24 mouse cellular contexts compared by ENCODE assay signal in the genomic region with DNA sequence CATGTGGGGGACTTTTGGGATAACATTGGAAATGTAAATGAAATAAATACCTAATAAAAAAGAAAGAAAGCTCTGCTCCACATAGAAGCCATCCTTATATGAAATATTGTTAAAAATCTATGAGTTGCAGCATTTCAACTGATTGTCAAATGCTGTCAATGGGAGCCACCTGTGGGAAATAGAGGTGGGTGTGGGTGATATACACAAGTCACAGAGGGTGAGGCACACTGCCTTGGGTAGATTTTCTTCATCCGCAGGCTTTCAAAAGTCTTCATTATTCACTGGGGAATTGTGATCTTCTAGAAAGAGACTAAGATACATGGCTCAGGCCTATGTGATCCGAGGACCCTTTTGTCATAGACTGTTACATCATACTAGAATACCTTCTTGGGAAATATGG.
DNase-seq lines count a peak whose midpoint lies in the region; ATAC-seq and TF ChIP-seq lines count a peak whose summit lies in the region.
"Had no signal": no experiment of that assay in that cellular context is flagged by ENCODE, and none has a peak within 500 bp of the region (broad histone marks: within the 10 kb centered on the region; RNA-seq: fewer than 3 reads in every experiment).

No protein-coding gene starts in this region.

- no peak for TF ChIP-seq CTCF in thymus, adult 2 months (IDR thresholded peaks at IDR 0.05; ENCODE audit: borderline replicate concordance, control insufficient read depth, extremely low read depth, insufficient read depth, low read length, poor library complexity)

- H3K4me3 ChIP-seq in thymus, adult 2 months (ENCODE audit: control insufficient read depth, insufficient read depth, low read length) = no peak overlapping the region
- H3K4me3 ChIP-seq in hindbrain, embryonic 13.5 days = no peak overlapping the region
- H3K4me3 ChIP-seq: embryonic facial prominence, embryonic 10.5 days; embryonic facial prominence, embryonic 12.5 days; forebrain, embryonic 13.5 days; forebrain, embryonic 15.5 days had no signal

- 0 out of 2 replicates have a peak, but pooled peaks cover 4% of the 10 kb centered on the region for H3K36me3 ChIP-seq in thymus, adult 2 months (ENCODE audit: control insufficient read depth, insufficient read depth, low read length)
- H3K36me3 ChIP-seq in hindbrain, embryonic 13.5 days = no peaks in the 10 kb centered on the region
- H3K36me3 ChIP-seq: embryonic facial prominence, embryonic 10.5 days; embryonic facial prominence, embryonic 12.5 days; forebrain, embryonic 15.5 days; G1E had no signal

- DNase-seq in thymus, adult 2 months = no peak
- no peak for DNase-seq in thymus, postnatal 4 days
- DNase-seq in thymus, postnatal 14 days = peak; percentile 63
- no peak for DNase-seq in urinary bladder, adult 18-20 months (ENCODE audit: low spot score in 2 of 2)
- DNase-seq: adrenal gland, adult 8-10 months; adrenal gland, postnatal 14 days; adrenal gland, postnatal 36 days; B cell, adult 2 months; cerebellum, adult 11 months; cerebellum, adult 2 months; cerebellum, adult 9-10 months; cerebellum, postnatal 10 days; cerebellum, postnatal 25 days; forebrain, postnatal 0 days had no signal

- H3K9me3 ChIP-seq in hindbrain, embryonic 13.5 days = no peaks in the 10 kb centered on the region
- H3K9me3 ChIP-seq: embryonic facial prominence, embryonic 10.5 days; embryonic facial prominence, embryonic 12.5 days; forebrain, embryonic 13.5 days; forebrain, embryonic 15.5 days; G1E had no signal

- H3K4me1 ChIP-seq in thymus, adult 2 months (replicated peaks; ENCODE audit: control insufficient read depth, insufficient read depth, low read length) = no peaks in the 10 kb centered on the region; the same call in 1 of the 2 replicates
- H3K4me1 ChIP-seq in hindbrain, embryonic 13.5 days (replicated peaks) = no peaks in the 10 kb centered on the region
- H3K4me1 ChIP-seq: embryonic facial prominence, embryonic 10.5 days; embryonic facial prominence, embryonic 12.5 days; forebrain, embryonic 13.5 days; forebrain, embryonic 15.5 days had no signal

- no peak for ATAC-seq in hindbrain, embryonic 13.5 days (ENCODE audit: low FRiP score)
- ATAC-seq: activated CD4-positive, CD25-positive, alpha-beta regulatory T cell, adult 4 months; CD4-positive, CD25-positive, alpha-beta regulatory T cell, adult 4 months; forebrain, embryonic 13.5 days; forebrain, embryonic 15.5 days; forebrain, postnatal 0 days; Patski had no signal

- H3K9ac ChIP-seq in hindbrain, embryonic 13.5 days = no peak overlapping the region
- H3K9ac ChIP-seq: embryonic facial prominence, embryonic 12.5 days; forebrain, embryonic 13.5 days; forebrain, embryonic 15.5 days; forebrain, postnatal 0 days had no signal

- no peaks in the 10 kb centered on the region for H3K27me3 ChIP-seq in thymus, adult 2 months (ENCODE audit: control insufficient read depth, insufficient read depth, low read length)
- no peaks in the 10 kb centered on the region for H3K27me3 ChIP-seq in hindbrain, embryonic 13.5 days
- H3K27me3 ChIP-seq: CH12.LX; embryonic facial prominence, embryonic 12.5 days; forebrain, embryonic 13.5 days; forebrain, embryonic 15.5 days; Patski had no signal

- no peak overlapping the region for H3K4me2 ChIP-seq in hindbrain, embryonic 13.5 days
- H3K4me2 ChIP-seq: embryonic facial prominence, embryonic 12.5 days; forebrain, embryonic 13.5 days; forebrain, embryonic 15.5 days had no signal

- H3K27ac ChIP-seq in thymus, adult 2 months (ENCODE audit: control insufficient read depth, insufficient read depth, low read length) = peak overlapping the region; percentile 90
- H3K27ac ChIP-seq in hindbrain, embryonic 13.5 days = no peak overlapping the region
- H3K27ac ChIP-seq: embryonic facial prominence, embryonic 10.5 days; embryonic facial prominence, embryonic 12.5 days; forebrain, embryonic 13.5 days; forebrain, embryonic 15.5 days had no signal

- WGBS in thymus, adult 2 months = 63% methylated on average over 2 of the region's 2 CpGs
- 88% methylated on average over 2 of the region's 2 CpGs for WGBS in hindbrain, embryonic 13.5 days

- no peak for TF ChIP-seq POLR2A in thymus, adult 2 months (IDR thresholded peaks at IDR 0.05; ENCODE audit: control insufficient read depth, extremely low read depth, insufficient read depth, low read length, poor library complexity)
